Mouse (Mus musculus) myocyte (in vitro differentiated cells): ENCODE measurements around the gene Mlph.

ENCODE experiments used
- MYOG ChIP-seq, 3 experiments: IDR thresholded peaks; one replicate each; pipeline ENCODE4 v1.6.1; 2011; ENCODE audit warnings: control low read depth in 2 of 3, low read depth in 2 of 3, mild to moderate bottlenecking in 2 of 3; ENCODE audit not compliant: insufficient read length in 2 of 3, control insufficient read depth in 1 of 3, insufficient read depth in 1 of 3
- POLR2A ChIP-seq: IDR thresholded peaks from one replicate; pipeline ENCODE4 v1.6.1; 2011; ENCODE audit warnings: low read depth, mild to moderate bottlenecking, control low read depth, moderate library complexity; ENCODE audit not compliant: insufficient read length
- POLR2AphosphoS2 ChIP-seq: IDR thresholded peaks from one replicate; pipeline ENCODE4 v1.6.1; 2011; ENCODE audit warnings: low read depth, control low read depth; ENCODE audit not compliant: insufficient read length
- SRF ChIP-seq: IDR thresholded peaks from one replicate; pipeline ENCODE4 v1.6.1; 2011; ENCODE audit warnings: low read depth; ENCODE audit not compliant: control insufficient read depth, insufficient read length
- TCF12 ChIP-seq: IDR thresholded peaks from one replicate; pipeline ENCODE4 v1.6.1; 2011; ENCODE audit warnings: mild to moderate bottlenecking, control low read depth; ENCODE audit not compliant: poor library complexity, insufficient read depth, severe bottlenecking

DNA sequence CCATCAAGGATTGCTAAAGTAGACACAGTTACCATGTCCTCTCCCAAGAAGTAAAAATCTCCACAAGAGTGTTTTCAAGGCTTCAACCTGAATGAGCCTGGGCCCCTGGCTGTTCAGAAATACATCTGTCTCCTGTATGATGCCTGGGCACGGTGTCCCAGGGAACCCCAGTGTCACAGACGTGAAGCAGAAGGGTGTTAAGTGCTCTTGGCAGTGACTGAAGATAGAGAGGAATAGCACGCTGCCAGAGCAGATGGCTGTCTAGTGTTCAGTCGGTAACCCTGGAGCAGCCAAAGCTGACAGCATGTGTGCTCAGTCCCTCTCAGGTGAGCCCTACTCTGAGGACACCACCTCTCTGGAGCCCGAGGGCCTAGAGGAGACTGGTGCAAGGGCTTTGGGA is 18.1 kb downstream of the Mlph start:
- no peak for TF ChIP-seq SRF
- no peak for TF ChIP-seq TCF12
- TF ChIP-seq MYOG (IDR thresholded peaks at IDR 0.05; ENCODE audit: control insufficient read depth in 1 of 3, insufficient read depth in 1 of 3, insufficient read length in 2 of 3, low read depth in 2 of 3) = no peak
- TF ChIP-seq POLR2A = no peak
- no peak for TF ChIP-seq POLR2AphosphoS2
